In genomic region chr4:117908834-117909453, GRCm38 (mm10) we compare ENCODE assay signal across 11 mouse cellular contexts. TPM values are rescaled to one million over a fixed set of nuclear protein-coding genes. Genes with fewer than 3 reads are reported as not detected.
DNase-seq lines count a peak whose midpoint lies in the region; ATAC-seq and TF ChIP-seq lines count a peak whose summit lies in the region.
"Had no signal": no experiment of that assay in that cellular context is flagged by ENCODE, and none has a peak within 500 bp of the region (broad histone marks: within the 10 kb centered on the region; RNA-seq: fewer than 3 reads in every experiment).

No protein-coding gene starts in this region.

- H3K36me3 ChIP-seq in heart, postnatal 0 days (replicated peaks; ENCODE audit: control insufficient read depth, insufficient read depth, low read length), result peaks cover 35% of the 10 kb centered on the region
- peaks cover 4% of the 10 kb centered on the region; the same call in 1 of the 2 replicates for H3K36me3 ChIP-seq in forebrain, embryonic 11.5 days (ENCODE audit: control insufficient read depth, insufficient read depth, low read length)
- H3K36me3 ChIP-seq in hindbrain, postnatal 0 days (ENCODE audit: insufficient read depth, low read length), result peaks cover 4% of the 10 kb centered on the region
- H3K36me3 ChIP-seq in liver, embryonic 12.5 days, result peaks cover 84% of the 10 kb centered on the region

- TF ChIP-seq CTCF in heart, postnatal 0 days (IDR thresholded peaks at IDR 0.05; ENCODE audit: low read depth), result no peak
- TF ChIP-seq CTCF in hindbrain, postnatal 0 days (IDR thresholded peaks at IDR 0.05; ENCODE audit: low read depth), result no peak
- TF ChIP-seq CTCF in olfactory bulb, adult 2 months (IDR thresholded peaks at IDR 0.05; ENCODE audit: insufficient read depth, low read depth, low read length), result no peak

- TF ChIP-seq POLR2A in olfactory bulb, adult 2 months (IDR thresholded peaks at IDR 0.05; ENCODE audit: insufficient read depth, low read depth, low read length), result peak; percentile 58; the same call in 1 of the 2 replicates

- H3K27ac ChIP-seq in heart, postnatal 0 days (ENCODE audit: low read depth), result peak overlapping the region; percentile 40; the same call in 1 of the 2 replicates
- H3K27ac ChIP-seq in forebrain, embryonic 11.5 days (ENCODE audit: low read depth, low read length), result peak overlapping the region; percentile 65
- peak overlapping the region; percentile 68; the same call in 1 of the 2 replicates for H3K27ac ChIP-seq in hindbrain, postnatal 0 days
- H3K27ac ChIP-seq in olfactory bulb, adult 2 months (ENCODE audit: insufficient read depth, low read depth, low read length), result peak overlapping the region; percentile 97
- H3K27ac ChIP-seq in liver, embryonic 12.5 days, result no peak overlapping the region
- H3K27ac ChIP-seq: embryonic facial prominence, embryonic 15.5 days had no signal

- no peaks in the 10 kb centered on the region for H3K9me3 ChIP-seq in heart, postnatal 0 days (replicated peaks; ENCODE audit: control insufficient read depth, low read length)
- no peaks in the 10 kb centered on the region for H3K9me3 ChIP-seq in forebrain, embryonic 11.5 days (ENCODE audit: control insufficient read depth, low read length)
- no peaks in the 10 kb centered on the region for H3K9me3 ChIP-seq in hindbrain, postnatal 0 days (ENCODE audit: low read length)
- H3K9me3 ChIP-seq in liver, embryonic 12.5 days (replicated peaks), result no peaks in the 10 kb centered on the region
- H3K9me3 ChIP-seq: embryonic facial prominence, embryonic 15.5 days had no signal

- H3K9ac ChIP-seq in heart, postnatal 0 days (replicated peaks; ENCODE audit: low read depth, low read length), result no peak overlapping the region
- 0 out of 2 replicates have a peak overlapping the region, but pooled peaks have one; percentile 20 for H3K9ac ChIP-seq in forebrain, embryonic 11.5 days (ENCODE audit: low read length)
- H3K9ac ChIP-seq in hindbrain, postnatal 0 days (replicated peaks; ENCODE audit: low read length), result peak overlapping the region; percentile 39; the same call in 1 of the 2 replicates
- H3K9ac ChIP-seq in liver, embryonic 12.5 days, result no peak overlapping the region
- H3K9ac ChIP-seq: embryonic facial prominence, embryonic 15.5 days; liver, postnatal 0 days had no signal

- WGBS in heart, postnatal 0 days, result 69% methylated on average over 8 of the region's 8 CpGs
- 69% methylated on average over 8 of the region's 8 CpGs for WGBS in forebrain, embryonic 11.5 days
- 29% methylated on average over 8 of the region's 8 CpGs for WGBS in hindbrain, postnatal 0 days
- 13% methylated on average over 8 of the region's 8 CpGs for WGBS in olfactory bulb, adult 2 months
- WGBS in liver, embryonic 12.5 days (ENCODE audit: insufficient replicate concordance), result 82% methylated on average over 8 of the region's 8 CpGs

- no peak for TF ChIP-seq EP300 in heart, postnatal 0 days (IDR thresholded peaks at IDR 0.05; ENCODE audit: low read depth)

- no peak overlapping the region for H3K4me3 ChIP-seq in heart, postnatal 0 days (ENCODE audit: low read depth, low read length)
- H3K4me3 ChIP-seq in forebrain, embryonic 11.5 days (ENCODE audit: low read depth, low read length), result no peak overlapping the region
- peak overlapping the region; percentile 9; the same call in 1 of the 2 replicates for H3K4me3 ChIP-seq in hindbrain, postnatal 0 days (ENCODE audit: low read length)
- H3K4me3 ChIP-seq in olfactory bulb, adult 2 months (ENCODE audit: insufficient read depth, low read depth, low read length), result peak overlapping the region; percentile 53
- H3K4me3 ChIP-seq in liver, embryonic 12.5 days, result no peak overlapping the region
- H3K4me3 ChIP-seq: embryonic facial prominence, embryonic 15.5 days had no signal

- no peaks in the 10 kb centered on the region for H3K27me3 ChIP-seq in heart, postnatal 0 days (ENCODE audit: control insufficient read depth, insufficient read depth, low read length)
- H3K27me3 ChIP-seq in forebrain, embryonic 11.5 days (ENCODE audit: control insufficient read depth, insufficient read depth, low read length), result no peaks in the 10 kb centered on the region
- no peaks in the 10 kb centered on the region for H3K27me3 ChIP-seq in hindbrain, postnatal 0 days (ENCODE audit: insufficient read depth, low read length)
- H3K27me3 ChIP-seq in liver, embryonic 12.5 days (replicated peaks), result no peaks in the 10 kb centered on the region
- H3K27me3 ChIP-seq: embryonic facial prominence, embryonic 15.5 days had no signal

- peaks cover 25% of the 10 kb centered on the region for H3K4me1 ChIP-seq in heart, postnatal 0 days (ENCODE audit: control insufficient read depth, insufficient read depth)
- H3K4me1 ChIP-seq in forebrain, embryonic 11.5 days (replicated peaks; ENCODE audit: control insufficient read depth, insufficient read depth, low read length), result peaks cover 8% of the 10 kb centered on the region; the same call in 1 of the 2 replicates
- peaks cover 46% of the 10 kb centered on the region for H3K4me1 ChIP-seq in hindbrain, postnatal 0 days (ENCODE audit: insufficient read depth, low read length)
- H3K4me1 ChIP-seq in olfactory bulb, adult 2 months (ENCODE audit: control insufficient read depth, insufficient read depth, low read length), result peaks cover 37% of the 10 kb centered on the region
- peaks cover 43% of the 10 kb centered on the region for H3K4me1 ChIP-seq in liver, embryonic 12.5 days

- H3K4me2 ChIP-seq in heart, postnatal 0 days (ENCODE audit: low read depth, low read length), result no peak overlapping the region
- H3K4me2 ChIP-seq in forebrain, embryonic 11.5 days (ENCODE audit: low read depth, low read length, severe bottlenecking), result peak overlapping the region; percentile 21; the same call in 1 of the 2 replicates
- peak overlapping the region; percentile 47 for H3K4me2 ChIP-seq in hindbrain, postnatal 0 days (ENCODE audit: low read depth, low read length)
- H3K4me2 ChIP-seq in liver, embryonic 12.5 days, result no peak overlapping the region
- H3K4me2 ChIP-seq: embryonic facial prominence, embryonic 15.5 days had no signal

- no peak for DNase-seq in heart, postnatal 0 days (ENCODE audit: low spot score)
- no peak for DNase-seq in heart, postnatal 14 days
- DNase-seq in forebrain, embryonic 11.5 days (ENCODE audit: low spot score), result no peak
- DNase-seq in hindbrain, postnatal 0 days (ENCODE audit: low spot score), result peak; percentile 83
- no peak for DNase-seq in T-cell, adult 2 months (ENCODE audit: low spot score)
- DNase-seq: liver, postnatal 0 days; right cerebral cortex, postnatal 4 days had no signal

- no peak for ATAC-seq in heart, postnatal 0 days (ENCODE audit: insufficient read depth, low read depth)
- peak; percentile 83 for ATAC-seq in forebrain, embryonic 11.5 days (replicated peaks; ENCODE audit: low FRiP score)
- ATAC-seq in hindbrain, postnatal 0 days, result peak; percentile 85
- no peak for ATAC-seq in liver, embryonic 12.5 days
- ATAC-seq: intestine, embryonic 16.5 days; liver, postnatal 0 days had no signal

- intact Hi-C loops in heart, postnatal 14 days (cut with DNase I), result no loop called here

RNA-seq across cellular contexts. Expression of gene Ipo13, which starts 5.9 kb away (rescaled TPM):
- 23.3 and 23.5 TPM in 2 replicates for total RNA-seq in heart, postnatal 0 days (2014; rRNA removed; ENCODE audit: low replicate concordance)
- polyA plus RNA-seq in heart, postnatal 0 days (2015; fragmentation: Nextera tagmentation; extraction: Ambion mirVana), result 30.3 and 31.8 TPM in 2 replicates
- total RNA-seq in heart, postnatal 14 days (2021), result 10 to 100 TPM; 64.9 to 66.9 TPM
- polyA plus RNA-seq in forebrain, embryonic 11.5 days (2014; fragmentation: Nextera tagmentation; extraction: Ambion mirVana), result 62.0 and 64.6 TPM in 2 replicates
- 51.1 and 52.5 TPM in 2 replicates for total RNA-seq in hindbrain, postnatal 0 days (2014; rRNA removed)
- polyA plus RNA-seq in hindbrain, postnatal 0 days (2015; fragmentation: Nextera tagmentation; extraction: Ambion mirVana), result 48.7 and 50.0 TPM in 2 replicates
- polyA plus RNA-seq in olfactory bulb, adult 2 months (2012; ENCODE audit: insufficient read depth, insufficient read length, low replicate concordance, missing spikeins), result 213 TPM in 1 of 2 replicates, not detected in the other
- polyA plus RNA-seq in liver, embryonic 12.5 days (2016; fragmentation: Nextera tagmentation; extraction: Ambion mirVana), result 35.6 and 36.2 TPM in 2 replicates

RNA-seq across cellular contexts. Expression of gene Dph2, which starts 17.1 kb away (rescaled TPM):
- 10.2 and 14.8 TPM in 2 replicates for total RNA-seq in heart, postnatal 0 days (2014; rRNA removed; ENCODE audit: low replicate concordance)
- 6.1 and 7.2 TPM in 2 replicates for polyA plus RNA-seq in heart, postnatal 0 days (2015; fragmentation: Nextera tagmentation; extraction: Ambion mirVana)
- total RNA-seq in heart, postnatal 14 days (2021), result 1 to 10 TPM; 2.7 to 2.9 TPM
- 28.4 and 32.4 TPM in 2 replicates for polyA plus RNA-seq in forebrain, embryonic 11.5 days (2014; fragmentation: Nextera tagmentation; extraction: Ambion mirVana)
- 21.2 and 24.8 TPM in 2 replicates for total RNA-seq in hindbrain, postnatal 0 days (2014; rRNA removed)
- 13.5 and 14.1 TPM in 2 replicates for polyA plus RNA-seq in hindbrain, postnatal 0 days (2015; fragmentation: Nextera tagmentation; extraction: Ambion mirVana)
- not detected in 2 replicates for polyA plus RNA-seq in olfactory bulb, adult 2 months (2012; ENCODE audit: insufficient read depth, insufficient read length, low replicate concordance, missing spikeins)
- 15.5 and 15.8 TPM in 2 replicates for polyA plus RNA-seq in liver, embryonic 12.5 days (2016; fragmentation: Nextera tagmentation; extraction: Ambion mirVana)

RNA-seq across cellular contexts. Expression of gene Artn, which starts 20.6 kb away (rescaled TPM):
- not detected in 2 replicates for total RNA-seq in heart, postnatal 0 days (2014; rRNA removed; ENCODE audit: low replicate concordance)
- 0.14 and 0.16 TPM in 2 replicates for polyA plus RNA-seq in heart, postnatal 0 days (2015; fragmentation: Nextera tagmentation; extraction: Ambion mirVana)
- total RNA-seq in heart, postnatal 14 days (2021), result not detected
- polyA plus RNA-seq in forebrain, embryonic 11.5 days (2014; fragmentation: Nextera tagmentation; extraction: Ambion mirVana), result 0.43 and 1.2 TPM in 2 replicates
- 0.65 and 1.0 TPM in 2 replicates for total RNA-seq in hindbrain, postnatal 0 days (2014; rRNA removed)
- polyA plus RNA-seq in hindbrain, postnatal 0 days (2015; fragmentation: Nextera tagmentation; extraction: Ambion mirVana), result 0.48 and 0.59 TPM in 2 replicates
- not detected in 2 replicates for polyA plus RNA-seq in olfactory bulb, adult 2 months (2012; ENCODE audit: insufficient read depth, insufficient read length, low replicate concordance, missing spikeins)
- polyA plus RNA-seq in liver, embryonic 12.5 days (2016; fragmentation: Nextera tagmentation; extraction: Ambion mirVana), result 2.8 and 3.2 TPM in 2 replicates

RNA-seq across cellular contexts. Expression of gene Atp6v0b, which starts 21.8 kb away (rescaled TPM):
- 314 and 356 TPM in 2 replicates for total RNA-seq in heart, postnatal 0 days (2014; rRNA removed; ENCODE audit: low replicate concordance)
- polyA plus RNA-seq in heart, postnatal 0 days (2015; fragmentation: Nextera tagmentation; extraction: Ambion mirVana), result 216 and 235 TPM in 2 replicates
- total RNA-seq in heart, postnatal 14 days (2021), result 100 to 1,000 TPM; 128 to 129 TPM
- 187 and 195 TPM in 2 replicates for polyA plus RNA-seq in forebrain, embryonic 11.5 days (2014; fragmentation: Nextera tagmentation; extraction: Ambion mirVana)
- total RNA-seq in hindbrain, postnatal 0 days (2014; rRNA removed), result 579 and 615 TPM in 2 replicates
- 637 and 643 TPM in 2 replicates for polyA plus RNA-seq in hindbrain, postnatal 0 days (2015; fragmentation: Nextera tagmentation; extraction: Ambion mirVana)
- not detected in 2 replicates for polyA plus RNA-seq in olfactory bulb, adult 2 months (2012; ENCODE audit: insufficient read depth, insufficient read length, low replicate concordance, missing spikeins)
- polyA plus RNA-seq in liver, embryonic 12.5 days (2016; fragmentation: Nextera tagmentation; extraction: Ambion mirVana), result 180 and 198 TPM in 2 replicates

RNA-seq across cellular contexts. Expression of gene B4galt2, which starts 25.7 kb away (rescaled TPM):
- total RNA-seq in heart, postnatal 0 days (2014; rRNA removed; ENCODE audit: low replicate concordance), result 33.0 and 35.9 TPM in 2 replicates
- polyA plus RNA-seq in heart, postnatal 0 days (2015; fragmentation: Nextera tagmentation; extraction: Ambion mirVana), result 5.9 and 6.1 TPM in 2 replicates
- total RNA-seq in heart, postnatal 14 days (2021), result 1 to 10 TPM; 7.5 to 8.0 TPM
- polyA plus RNA-seq in forebrain, embryonic 11.5 days (2014; fragmentation: Nextera tagmentation; extraction: Ambion mirVana), result 31.3 and 34.5 TPM in 2 replicates
- 286 and 304 TPM in 2 replicates for total RNA-seq in hindbrain, postnatal 0 days (2014; rRNA removed)
- polyA plus RNA-seq in hindbrain, postnatal 0 days (2015; fragmentation: Nextera tagmentation; extraction: Ambion mirVana), result 71.5 and 77.0 TPM in 2 replicates
- polyA plus RNA-seq in olfactory bulb, adult 2 months (2012; ENCODE audit: insufficient read depth, insufficient read length, low replicate concordance, missing spikeins), result not detected in 2 replicates
- polyA plus RNA-seq in liver, embryonic 12.5 days (2016; fragmentation: Nextera tagmentation; extraction: Ambion mirVana), result 5.2 and 5.7 TPM in 2 replicates

Comparison
In these comparisons a context has a peak if more than half of its experiments do, and no peak if none do; other contexts are left out.
1. ATAC-seq: peak in forebrain, embryonic 11.5 days (single experiment) and hindbrain, postnatal 0 days (single experiment); none in heart, postnatal 0 days (single experiment) and liver, embryonic 12.5 days (single experiment).
2. H3K4me2 ChIP-seq: peak in forebrain, embryonic 11.5 days (single experiment) and hindbrain, postnatal 0 days (single experiment); none in heart, postnatal 0 days (single experiment) and liver, embryonic 12.5 days (single experiment).
3. H3K4me3 ChIP-seq: peak in hindbrain, postnatal 0 days (single experiment) and olfactory bulb, adult 2 months (single experiment); none in heart, postnatal 0 days (single experiment), forebrain, embryonic 11.5 days (single experiment) and liver, embryonic 12.5 days (single experiment).
4. H3K9ac ChIP-seq: peak in forebrain, embryonic 11.5 days (single experiment) and hindbrain, postnatal 0 days (single experiment); none in heart, postnatal 0 days (single experiment) and liver, embryonic 12.5 days (single experiment).